In genomic region chr6:8455599-8455998, GRCm38 (mm10) we compare ENCODE assay signal across 5 mouse cellular contexts.
"Had no signal": no experiment of that assay in that cellular context is flagged by ENCODE, and none has a peak within 500 bp of the region (broad histone marks: within the 10 kb centered on the region; RNA-seq: fewer than 3 reads in every experiment).

No protein-coding gene starts in this region.

- DNase-seq: kidney, postnatal 25 days; layer of hippocampus, adult 9-11 months; liver, postnatal 0 days; lung, embryonic 14.5 days; thymus, adult 18-20 months had no signal
